Mouse (Mus musculus) cerebellum, adult 8-10 months (tissue): Measurements from ENCODE around the gene Gtf2h4.

Source experiments
- DNase-seq: peaks from one replicate; pipeline ENCODE4 v3.0.0; 2022

The Gtf2h4 gene

DNA sequence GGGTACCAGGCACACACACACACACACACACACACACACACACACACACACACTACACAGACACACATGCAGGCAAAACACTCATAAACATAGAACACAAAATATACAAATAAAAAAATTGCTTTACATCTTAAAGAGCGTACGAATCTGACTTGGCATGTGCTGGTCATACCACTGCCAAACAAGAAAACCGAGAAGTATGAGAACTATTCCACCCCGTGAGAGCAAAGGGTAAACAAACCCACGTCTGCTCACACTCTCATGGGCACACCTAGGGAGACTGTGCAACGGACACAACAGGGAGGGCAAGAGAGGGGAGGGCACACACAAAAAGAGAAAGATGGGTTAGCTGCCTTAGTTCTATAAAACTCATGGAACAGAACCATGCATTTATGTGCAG, 23.2 kb upstream of the Gtf2h4 start:
- DNase-seq: no peak

DNA sequence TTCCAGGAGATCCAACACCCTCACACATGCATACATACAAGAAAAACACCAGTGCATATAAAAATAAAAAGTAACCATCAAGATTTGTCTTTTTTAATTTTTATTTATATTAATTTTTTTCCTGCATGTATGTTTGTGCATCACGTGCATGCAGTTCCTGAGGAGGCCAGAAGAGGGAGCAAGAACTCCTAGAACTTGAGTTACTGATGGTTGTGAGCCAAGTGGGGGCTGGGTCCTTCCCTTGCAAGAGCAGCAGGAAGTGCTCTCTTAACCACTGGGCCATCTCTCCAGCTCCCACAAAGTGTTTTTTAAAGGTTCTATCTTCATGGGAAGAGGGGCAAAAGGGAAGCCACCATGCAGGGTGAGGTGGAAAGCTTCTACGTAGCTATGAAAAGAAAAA, 21.8 kb upstream of the Gtf2h4 start:
- DNase-seq: no peak

DNA sequence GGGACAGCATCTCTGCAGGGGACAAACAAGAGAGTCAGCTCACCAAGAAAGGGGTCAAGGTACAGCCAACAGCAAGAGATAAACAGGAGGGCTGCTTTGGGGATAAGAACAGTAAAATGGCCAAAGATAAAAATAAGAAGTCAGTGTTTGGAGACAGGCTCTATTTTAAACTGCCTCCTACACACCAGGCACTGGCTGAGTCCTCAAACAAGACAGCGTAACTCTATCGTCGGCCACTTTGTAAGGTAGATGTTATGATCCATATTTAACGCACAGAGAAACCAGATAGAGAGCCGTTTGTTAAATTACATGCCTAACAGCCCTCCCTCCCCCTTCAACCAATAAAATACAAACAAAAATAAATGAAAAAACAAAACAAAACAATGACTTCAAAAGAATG, 20.4 kb upstream of the Gtf2h4 start:
- no peak for DNase-seq

DNA sequence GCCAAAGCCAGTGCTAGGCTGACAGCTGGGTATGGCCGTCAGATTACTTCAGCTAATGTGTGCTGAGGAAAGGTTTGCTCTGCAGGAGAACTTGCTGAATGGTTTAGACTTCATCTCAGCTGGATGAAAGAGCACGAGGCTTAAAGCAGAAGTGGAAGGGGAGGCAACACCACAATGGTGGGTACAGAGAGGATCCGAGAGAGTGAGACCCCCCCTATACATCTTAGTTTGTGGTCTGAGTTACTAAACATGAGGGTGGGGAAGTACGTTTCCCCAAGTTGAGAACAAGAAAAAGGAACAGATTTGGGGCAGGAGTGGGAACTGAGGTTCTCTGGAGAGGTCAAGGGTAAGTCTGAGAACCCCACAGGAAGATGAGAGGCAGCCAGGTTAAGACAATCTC, 18.8 kb upstream of the Gtf2h4 start:
- no peak for DNase-seq

DNA sequence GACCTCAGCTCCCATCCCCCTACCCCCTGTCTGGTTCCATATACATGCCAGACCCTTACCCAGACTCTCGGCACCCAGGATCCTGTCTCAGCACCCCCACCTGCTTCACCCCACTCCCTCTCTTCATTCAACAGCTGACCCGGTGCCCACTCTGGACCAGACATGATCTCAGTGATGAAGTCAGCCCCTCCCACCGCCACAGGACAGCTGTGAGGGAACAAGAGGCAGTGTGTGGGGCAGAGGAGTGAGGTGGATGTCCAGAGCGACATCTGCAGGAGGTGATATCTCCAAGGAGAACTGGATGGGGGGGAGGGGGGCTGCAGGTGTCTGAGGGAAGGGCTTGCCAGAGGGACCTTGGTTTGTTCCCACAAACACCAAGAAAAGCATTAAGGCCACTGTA, 18.3 kb upstream of the Gtf2h4 start:
- no peak for DNase-seq

DNA sequence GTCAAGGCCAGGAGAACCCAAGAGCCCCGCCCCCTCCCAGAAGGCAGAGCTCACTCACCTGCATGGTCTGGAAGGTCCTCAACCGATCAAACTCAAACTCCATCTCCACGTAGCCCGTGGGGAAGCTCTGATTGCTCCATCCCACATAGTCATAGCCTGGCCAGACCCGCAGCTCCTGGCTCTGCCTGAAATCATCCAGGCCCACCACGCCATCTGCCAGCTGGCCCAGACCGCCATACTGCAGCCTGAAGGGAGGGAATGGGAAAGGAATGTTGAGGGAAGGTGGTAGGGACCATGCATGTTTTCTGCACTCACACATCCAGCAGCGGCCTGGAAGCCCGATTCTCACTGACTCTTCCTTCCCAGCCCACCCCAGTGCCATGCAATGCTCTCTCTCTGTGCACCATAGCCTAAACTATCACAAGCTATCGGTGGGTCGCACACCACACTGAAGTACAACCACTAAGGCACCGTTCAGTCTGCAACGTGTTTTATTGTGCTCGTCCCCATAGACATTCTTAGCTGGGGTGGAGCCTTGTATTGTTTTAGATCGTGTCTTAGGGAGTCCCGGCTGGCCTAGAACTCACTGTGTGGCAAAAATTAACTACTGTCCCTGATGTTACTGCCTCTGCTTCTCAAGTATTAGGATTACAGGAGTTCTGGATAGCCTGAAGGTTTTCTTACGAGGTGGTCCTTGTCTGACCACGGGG, 16.6 kb upstream of the Gtf2h4 start:
- DNase-seq: no peak

DNA sequence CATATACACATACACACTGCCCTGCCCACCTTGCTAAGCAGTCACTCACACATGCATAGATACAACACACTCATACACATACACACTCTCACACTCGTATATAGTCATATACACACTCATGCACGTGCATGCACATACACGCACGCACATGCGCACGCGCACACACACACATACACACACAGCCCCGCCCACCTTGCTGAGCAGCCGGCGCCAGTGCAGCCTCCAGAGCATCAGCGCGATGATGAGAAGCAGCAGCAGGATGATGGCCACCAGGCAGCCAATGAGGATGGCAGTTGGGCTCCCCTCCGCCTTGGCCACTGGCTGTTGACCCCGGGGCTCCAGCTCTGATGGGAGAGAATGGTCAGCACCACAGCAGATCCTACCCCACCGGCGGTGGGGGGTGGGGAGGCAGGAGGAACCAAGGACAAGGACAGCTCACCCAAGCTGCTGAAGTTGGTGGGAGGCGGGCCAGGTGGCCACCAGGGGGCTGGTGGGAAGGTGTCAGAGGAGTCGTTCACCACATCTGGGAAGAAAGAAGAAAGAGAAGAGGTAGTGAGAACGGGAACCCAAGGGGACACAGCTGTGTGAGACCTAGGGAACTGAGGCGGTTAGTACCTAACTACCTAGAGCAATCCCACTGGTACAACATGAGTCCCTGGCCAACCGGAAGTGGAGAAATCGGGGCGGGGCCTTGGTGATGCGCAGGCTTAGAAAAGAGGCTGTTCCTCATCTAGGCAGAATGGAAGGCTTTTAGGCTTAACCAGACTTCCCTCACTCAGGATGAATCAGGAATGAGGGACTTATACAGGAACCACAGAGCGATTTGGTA, 15.0 kb upstream of the Gtf2h4 start:
- DNase-seq: no peak

DNA sequence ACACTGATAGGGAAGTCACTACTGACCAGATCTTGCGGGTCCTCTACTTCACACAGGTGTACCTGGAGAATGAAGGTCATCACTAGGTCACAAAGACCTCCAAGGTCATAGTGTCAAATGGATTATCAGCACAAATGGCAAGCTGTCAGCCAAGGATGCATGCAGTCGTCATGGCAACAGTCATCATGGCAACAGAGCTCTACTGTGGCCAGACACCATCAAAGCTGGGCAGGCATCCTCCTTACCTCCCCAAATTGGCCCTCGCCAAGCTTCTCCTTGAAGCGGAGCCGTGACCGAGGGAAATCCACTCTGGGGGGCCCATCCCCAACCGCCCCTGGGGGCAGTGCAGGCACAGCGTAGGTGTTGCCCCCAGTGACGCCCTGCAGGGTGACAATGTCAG, 11.5 kb upstream of the Gtf2h4 start:
- DNase-seq: no peak

DNA sequence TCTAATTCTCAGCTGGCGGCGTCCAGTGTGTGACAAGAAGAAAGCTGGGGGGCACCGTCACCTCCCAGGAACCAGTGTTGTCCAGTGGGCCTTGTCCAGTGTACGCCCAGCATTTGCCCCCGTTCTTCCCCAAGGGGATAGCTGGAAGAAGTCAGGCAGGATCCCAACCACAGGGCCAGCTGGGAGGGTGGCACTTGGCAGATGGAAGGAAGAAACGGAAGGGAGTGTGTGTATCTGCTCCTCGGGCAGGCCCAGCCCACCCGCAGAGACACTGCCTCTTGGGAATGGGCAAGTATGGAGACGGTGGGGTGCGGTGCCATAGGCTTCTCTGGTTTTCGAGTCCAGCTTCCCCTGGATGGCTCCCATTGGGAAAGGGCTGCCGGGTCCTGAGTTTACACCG, 8.4 kb upstream of the Gtf2h4 start:
- no peak for DNase-seq

DNA sequence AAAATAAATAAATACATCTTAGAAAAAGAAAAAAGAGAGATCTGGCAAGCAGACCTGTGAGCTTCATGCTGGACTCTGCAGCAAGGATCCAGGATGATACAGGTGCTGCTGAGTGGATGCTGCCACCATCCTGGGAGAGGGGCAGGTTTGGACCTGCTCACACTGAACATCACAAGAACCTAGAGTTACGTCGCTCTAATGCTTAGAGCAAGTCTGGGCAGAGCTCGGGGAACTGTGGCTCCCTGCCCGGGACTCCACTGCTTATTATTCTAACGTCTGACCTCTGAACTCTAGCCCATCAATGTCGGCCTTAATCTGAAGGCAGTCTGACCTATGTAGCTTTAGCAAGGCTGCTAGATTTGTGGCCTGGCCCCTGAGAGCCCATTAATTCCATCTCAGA, 7.1 kb upstream of the Gtf2h4 start:
- no peak for DNase-seq

DNA sequence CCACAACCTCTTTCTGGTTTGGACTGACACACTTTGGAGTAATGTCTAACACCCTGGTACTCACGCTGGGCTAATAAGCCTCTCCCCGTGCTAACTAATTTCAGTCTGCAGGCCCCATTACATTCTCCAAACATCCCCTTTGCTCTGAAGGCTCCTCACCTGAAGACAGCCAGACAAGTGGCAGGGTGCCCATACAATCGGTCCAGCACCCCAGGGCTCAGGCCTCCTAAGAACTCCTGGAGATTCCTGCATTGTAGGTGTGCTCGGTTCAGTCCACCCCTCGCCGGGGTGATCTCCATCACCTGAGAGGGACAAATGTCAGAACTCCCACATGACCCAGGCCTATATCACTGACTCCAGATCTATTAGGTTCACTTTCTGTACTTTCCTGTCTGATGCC, 1.0 kb downstream of the Gtf2h4 start:
- no peak for DNase-seq

DNA sequence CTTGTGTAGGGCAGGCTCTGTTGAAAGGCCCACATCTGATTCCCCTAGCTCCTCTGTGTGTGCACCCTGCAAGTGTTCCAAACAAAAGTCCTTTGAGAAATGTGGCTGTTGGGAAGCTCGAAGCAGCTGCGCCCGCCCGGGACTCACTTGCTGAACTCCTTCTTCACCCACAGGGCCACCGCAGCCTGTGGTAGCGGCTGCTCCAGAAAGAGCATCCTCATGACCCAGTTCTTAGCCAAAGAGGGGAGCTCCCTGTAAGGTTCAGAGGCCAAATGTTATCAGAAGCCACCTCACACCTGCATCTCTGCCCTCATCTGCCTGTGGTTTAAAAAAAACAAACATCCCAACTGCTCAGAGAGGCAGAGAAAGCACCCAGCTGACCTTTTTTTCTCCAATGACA, 1.7 kb downstream of the Gtf2h4 start:
- no peak for DNase-seq

DNA sequence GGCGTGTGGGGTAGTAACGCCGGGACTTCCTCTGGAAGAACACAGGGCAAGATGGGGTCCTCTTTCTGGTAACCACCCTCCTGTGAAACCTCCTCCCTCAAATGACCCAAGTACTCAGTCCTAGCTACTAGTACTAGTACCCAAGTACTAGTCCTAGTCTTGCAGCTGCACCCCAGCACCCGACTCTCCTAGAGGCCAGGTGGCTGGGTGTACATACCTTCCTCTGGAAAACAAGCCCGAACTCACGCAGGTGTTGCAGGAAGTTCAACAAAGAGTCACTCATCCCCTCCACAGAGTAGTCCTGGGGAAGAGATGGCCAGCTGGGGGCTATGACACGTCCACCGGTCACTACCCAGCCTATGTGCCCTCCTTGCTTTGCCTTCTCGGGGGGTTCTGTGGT, 3.8 kb downstream of the Gtf2h4 start:
- no peak for DNase-seq

DNA sequence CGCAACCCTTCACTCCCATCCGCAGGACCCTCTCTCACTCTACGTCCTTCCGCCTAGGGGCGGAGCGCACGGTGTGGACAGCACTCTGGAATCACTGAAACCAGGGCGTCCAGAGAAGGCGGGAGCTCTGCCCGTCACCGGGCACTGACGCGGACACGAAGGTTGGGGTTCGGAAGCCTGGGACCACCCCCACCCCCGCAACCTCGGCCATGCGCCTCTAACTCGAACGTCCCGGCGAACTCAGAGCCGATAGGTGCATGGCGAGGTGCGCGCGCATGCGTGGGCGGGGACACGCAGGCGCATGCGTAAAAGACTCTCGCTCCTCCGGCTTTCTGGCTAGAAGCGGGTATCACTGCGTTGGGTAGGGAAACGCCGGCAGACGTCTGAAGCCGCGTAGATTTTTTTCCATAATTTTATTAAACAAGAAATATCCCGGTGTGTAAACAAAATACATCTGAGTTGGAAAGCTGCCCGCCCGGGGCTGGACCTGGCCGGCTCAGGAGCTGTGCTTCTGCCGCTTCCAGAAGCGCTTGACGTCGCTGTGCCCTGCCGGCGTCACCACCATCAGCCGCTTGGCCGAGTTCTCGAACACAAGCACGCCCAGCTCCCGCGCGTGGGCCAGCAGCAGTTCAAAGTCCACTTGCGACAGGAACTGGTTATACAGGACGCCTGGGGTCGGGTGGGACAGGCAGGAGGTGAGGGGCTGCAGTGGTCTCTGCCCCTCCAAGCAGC, 6.0 kb downstream of the Gtf2h4 start, which contains the start of gene Vars2:
TSS of gene Vars2 (minus strand) at position 259 of the 732 bp plus-strand sequence.
- DNase-seq: peak; percentile 98

DNA sequence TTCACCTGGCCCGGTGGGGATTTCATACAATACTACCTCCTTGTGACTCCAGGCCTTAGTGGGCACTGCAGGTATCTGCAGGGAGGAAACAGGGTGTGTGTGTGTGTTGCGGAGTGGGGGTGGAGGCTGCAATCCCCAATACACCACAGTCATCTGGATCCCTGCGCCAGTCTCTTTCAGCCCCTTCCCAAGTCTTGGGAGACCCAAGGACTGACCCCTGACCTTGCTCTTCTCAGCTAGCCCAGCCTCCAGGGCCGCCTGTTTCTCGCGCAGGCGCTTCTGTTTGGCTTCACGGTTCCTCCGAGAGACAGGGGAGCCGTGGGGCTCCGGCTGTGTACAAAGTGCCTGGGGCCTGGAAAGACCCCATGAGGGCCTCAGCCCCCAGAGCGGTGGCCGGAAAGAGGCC, 6.7 kb downstream of the Gtf2h4 start:
- DNase-seq: no peak

DNA sequence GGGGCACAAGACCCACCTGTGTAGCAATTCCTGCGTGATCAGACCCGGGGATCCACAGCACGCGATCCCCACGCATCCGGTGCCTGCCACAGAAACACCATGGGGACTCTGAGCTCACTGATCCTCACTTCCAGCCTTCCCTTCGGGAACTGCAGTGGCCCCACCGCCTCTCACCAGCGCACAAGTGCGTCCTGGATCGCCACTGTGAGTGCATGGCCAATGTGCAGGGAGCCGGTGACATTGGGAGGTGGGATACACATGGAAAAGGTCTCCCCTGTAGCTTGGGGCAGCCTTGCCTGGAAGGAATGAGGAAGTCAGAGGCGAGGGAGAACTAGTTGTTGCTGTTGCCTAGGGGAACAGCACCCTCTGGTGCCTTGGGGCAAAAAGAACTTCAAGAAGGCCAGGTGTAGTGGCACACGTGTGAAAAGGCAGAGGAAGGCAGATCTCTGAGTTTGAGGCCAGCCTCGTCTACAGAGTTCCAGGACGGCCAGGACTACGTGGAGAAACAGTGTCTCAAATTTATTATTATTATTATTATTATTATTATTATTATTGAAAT, 7.5 kb downstream of the Gtf2h4 start:
- no peak for DNase-seq

DNA sequence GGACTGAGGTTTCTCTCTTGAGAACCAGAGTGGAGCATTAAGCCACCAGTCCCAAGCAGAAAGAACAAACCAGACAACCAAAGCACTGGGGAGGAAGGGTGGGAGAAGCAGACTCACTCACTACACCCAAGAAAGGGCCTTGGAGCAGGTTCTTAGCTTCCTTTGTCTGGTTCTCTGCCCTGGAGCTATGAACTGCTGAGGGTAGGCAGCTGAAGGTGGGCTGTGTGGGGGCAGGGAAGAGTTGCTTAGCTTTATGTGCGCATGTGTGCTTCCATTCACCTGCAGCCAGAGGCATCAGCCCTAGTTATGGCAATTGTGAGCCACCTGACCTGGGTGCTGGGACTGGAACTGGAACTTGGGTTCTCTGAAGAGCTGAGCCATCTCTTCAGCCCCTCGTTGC, 20.5 kb downstream of the Gtf2h4 start:
- no peak for DNase-seq

DNA sequence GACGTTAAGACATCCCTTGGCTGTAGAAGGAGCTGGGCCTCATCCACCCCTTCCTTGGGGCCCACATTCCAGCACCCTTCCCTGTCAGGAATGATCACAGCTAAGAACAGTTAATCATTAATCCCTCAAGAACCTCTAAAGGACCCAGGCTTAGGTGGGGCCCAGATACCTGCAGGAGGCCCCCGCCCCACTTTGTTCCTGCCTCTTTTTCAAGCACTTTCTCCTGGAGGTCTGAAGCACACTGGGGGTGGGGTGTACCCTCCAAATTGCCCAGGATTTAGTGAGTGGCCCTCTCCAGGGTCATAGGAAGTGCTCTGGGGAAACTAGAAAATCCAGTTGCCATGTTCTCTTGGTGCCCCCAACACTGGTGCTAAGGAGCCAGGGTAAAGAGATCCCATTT, 24.1 kb downstream of the Gtf2h4 start:
- DNase-seq: no peak

DNA sequence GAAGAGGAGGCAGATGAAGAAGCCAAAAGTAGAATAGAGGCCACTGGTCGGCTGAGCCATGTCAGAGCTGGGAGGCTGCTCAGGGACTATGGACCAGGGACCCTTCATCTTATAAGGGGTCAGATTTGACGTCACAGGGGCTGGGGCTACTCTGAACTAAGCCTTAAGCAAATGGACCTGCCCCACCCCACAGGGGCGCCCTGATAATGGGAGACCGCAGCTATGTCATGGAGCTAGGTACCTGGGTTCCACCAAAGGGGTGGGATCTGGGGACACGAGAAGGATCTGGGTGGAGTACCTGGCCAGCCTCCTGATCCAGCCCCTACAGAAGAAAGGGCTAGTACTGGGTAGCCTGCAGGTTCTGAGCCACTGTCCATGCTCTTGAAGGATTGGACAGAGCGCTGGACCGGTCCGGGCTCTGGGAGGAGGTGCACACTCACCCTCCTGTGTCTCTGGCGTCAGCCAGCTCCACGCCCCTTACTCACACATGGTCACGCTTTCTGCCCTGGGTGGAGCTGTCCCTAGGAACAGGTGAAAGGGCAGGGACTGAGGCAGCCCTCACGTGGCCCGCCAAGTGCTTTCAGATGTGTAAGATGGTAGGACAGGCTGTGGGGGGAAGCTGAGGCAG, 29.8 kb downstream of the Gtf2h4 start, which contains the start of gene Mucl3:
TSS of gene Mucl3 (minus strand) at position 87 of the 628 bp plus-strand sequence.
- DNase-seq: no peak

DNA sequence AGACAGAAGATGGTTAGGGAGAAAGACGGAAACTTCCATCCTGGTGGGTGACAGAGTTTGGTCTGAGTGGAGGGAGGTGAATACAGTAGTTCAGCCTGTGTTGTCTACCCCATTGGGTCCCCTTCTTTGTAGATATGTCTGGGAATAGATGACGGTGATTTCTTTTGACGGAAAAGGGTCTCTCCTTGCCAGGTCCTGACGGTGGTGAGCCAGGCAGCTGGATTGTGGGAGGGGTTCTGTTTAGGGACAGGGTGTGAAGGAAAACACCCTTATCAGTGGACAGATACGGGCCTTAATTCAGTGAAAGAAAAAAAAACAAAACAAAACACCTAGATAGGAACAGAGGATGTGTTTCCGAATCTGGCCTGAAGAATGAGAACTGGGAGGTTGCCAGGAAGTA, 34.2 kb downstream of the Gtf2h4 start:
- DNase-seq: no peak

DNA sequence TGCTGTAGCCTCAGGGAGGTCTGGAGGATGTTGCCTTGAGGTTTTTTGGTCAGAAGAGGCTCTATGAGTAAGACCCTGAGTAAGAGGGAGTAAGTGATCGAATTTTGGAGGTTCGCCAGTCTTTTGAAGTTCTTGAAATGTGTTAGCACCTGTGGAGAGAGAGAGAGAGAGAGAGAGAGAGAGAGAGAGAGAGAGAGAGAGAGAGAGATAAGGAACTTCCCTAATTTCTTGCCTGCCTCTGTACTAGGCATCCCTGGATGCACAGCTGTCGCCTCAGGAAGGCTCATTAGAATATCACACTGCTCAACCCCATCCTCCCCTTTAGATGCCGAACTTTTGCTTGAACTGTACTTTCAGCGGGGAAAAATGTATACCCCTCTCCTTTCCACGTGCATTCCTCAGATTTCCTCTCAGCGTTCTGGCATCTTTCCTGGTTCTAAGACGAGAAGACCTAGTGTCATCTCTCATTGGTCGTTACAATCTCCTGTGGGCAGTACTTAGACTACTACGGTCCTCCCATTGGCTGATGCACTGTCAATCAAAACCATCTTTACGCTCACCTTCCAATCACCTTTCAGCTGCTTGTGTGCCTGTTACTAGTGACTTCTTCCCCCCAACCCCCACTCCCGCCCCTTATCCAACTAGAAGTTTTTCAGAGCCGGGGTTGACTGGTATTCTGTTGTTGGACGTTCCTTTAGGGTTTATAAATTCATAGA, 34.9 kb downstream of the Gtf2h4 start:
- peak; percentile 27 for DNase-seq

DNA sequence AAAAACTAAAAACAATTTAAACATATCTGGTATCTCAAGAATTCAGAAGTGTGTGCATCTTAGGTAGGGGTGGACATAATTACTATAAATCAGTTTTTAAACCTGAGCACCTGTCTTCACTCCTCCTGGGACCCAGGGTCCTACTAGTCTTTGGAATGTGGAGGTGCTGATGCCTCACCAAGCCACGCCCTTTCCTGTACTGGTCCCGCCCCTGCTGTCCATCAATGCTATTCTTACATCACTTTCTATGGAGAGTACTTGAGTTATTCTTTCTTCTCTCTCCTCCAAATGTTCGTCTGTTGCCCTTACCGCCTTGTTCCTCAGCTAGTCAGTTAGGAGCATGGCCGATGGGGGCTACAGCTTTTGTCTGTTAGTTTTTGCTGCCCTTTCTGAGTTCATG, 37.2 kb downstream of the Gtf2h4 start:
- DNase-seq: peak; percentile 25
